ENCODE assay signal across 23 mouse cellular contexts in genomic region chr8:119967435-119967834, GRCm38 (mm10). TPM values are rescaled to one million over a fixed set of nuclear protein-coding genes. Genes with fewer than 3 reads are reported as not detected.
DNase-seq lines count a peak whose midpoint lies in the region; ATAC-seq and TF ChIP-seq lines count a peak whose summit lies in the region.
"Had no signal": no experiment of that assay in that cellular context is flagged by ENCODE, and none has a peak within 500 bp of the region (broad histone marks: within the 10 kb centered on the region; RNA-seq: fewer than 3 reads in every experiment).

No protein-coding gene starts in this region.

- H3K4me1 ChIP-seq in kidney, postnatal 0 days (replicated peaks; ENCODE audit: insufficient read depth, low read length): no peaks in the 10 kb centered on the region
- H3K4me1 ChIP-seq in midbrain, postnatal 0 days (ENCODE audit: insufficient read depth, low read length): no peaks in the 10 kb centered on the region
- no peaks in the 10 kb centered on the region for H3K4me1 ChIP-seq in midbrain, embryonic 14.5 days (ENCODE audit: control insufficient read depth, insufficient read depth, low read length)
- H3K4me1 ChIP-seq: forebrain, embryonic 13.5 days; liver, embryonic 15.5 days; midbrain, embryonic 10.5 days; neural tube, embryonic 15.5 days had no signal

- no peak overlapping the region for H3K27ac ChIP-seq in kidney, postnatal 0 days
- H3K27ac ChIP-seq in midbrain, postnatal 0 days (ENCODE audit: low read depth, low read length): no peak overlapping the region
- no peak overlapping the region for H3K27ac ChIP-seq in midbrain, embryonic 14.5 days (replicated peaks; ENCODE audit: low read depth, low read length)
- H3K27ac ChIP-seq: embryonic facial prominence, embryonic 13.5 days; forebrain, embryonic 13.5 days; hindbrain, embryonic 10.5 days; limb, embryonic 12.5 days; liver, embryonic 15.5 days; midbrain, embryonic 10.5 days; neural tube, embryonic 15.5 days had no signal

- no peaks in the 10 kb centered on the region for H3K36me3 ChIP-seq in kidney, postnatal 0 days (ENCODE audit: insufficient read depth, low read length)
- no peaks in the 10 kb centered on the region for H3K36me3 ChIP-seq in midbrain, postnatal 0 days (ENCODE audit: insufficient read depth, low read length)
- no peaks in the 10 kb centered on the region for H3K36me3 ChIP-seq in midbrain, embryonic 14.5 days (ENCODE audit: control insufficient read depth, insufficient read depth, low read length)
- H3K36me3 ChIP-seq: embryonic facial prominence, embryonic 13.5 days; heart, embryonic 12.5 days; limb, embryonic 12.5 days; liver, embryonic 15.5 days; neural tube, embryonic 15.5 days had no signal

- H3K4me3 ChIP-seq in kidney, postnatal 0 days (replicated peaks; ENCODE audit: low read depth, low read length): no peak overlapping the region
- no peak overlapping the region for H3K4me3 ChIP-seq in midbrain, postnatal 0 days (ENCODE audit: low read depth, low read length)
- H3K4me3 ChIP-seq in midbrain, embryonic 14.5 days (replicated peaks; ENCODE audit: low read depth, low read length): no peak overlapping the region
- H3K4me3 ChIP-seq: embryonic facial prominence, embryonic 13.5 days; forebrain, embryonic 13.5 days; heart, embryonic 12.5 days; hindbrain, embryonic 10.5 days; limb, embryonic 12.5 days; liver, embryonic 15.5 days; midbrain, embryonic 10.5 days; neural tube, embryonic 15.5 days had no signal

- no peak overlapping the region for H3K9ac ChIP-seq in kidney, postnatal 0 days (ENCODE audit: low read depth, low read length)
- H3K9ac ChIP-seq in midbrain, postnatal 0 days (replicated peaks; ENCODE audit: low read length, poor library complexity, severe bottlenecking): no peak overlapping the region
- H3K9ac ChIP-seq in midbrain, embryonic 14.5 days (replicated peaks; ENCODE audit: low read length): no peak overlapping the region
- H3K9ac ChIP-seq: embryonic facial prominence, embryonic 13.5 days; forebrain, embryonic 13.5 days; heart, embryonic 12.5 days; limb, embryonic 12.5 days; liver, embryonic 15.5 days; neural tube, embryonic 15.5 days had no signal

- H3K27me3 ChIP-seq in kidney, postnatal 0 days (ENCODE audit: insufficient read depth, low read length): no peaks in the 10 kb centered on the region
- H3K27me3 ChIP-seq in midbrain, postnatal 0 days (ENCODE audit: insufficient read depth, low read length): no peaks in the 10 kb centered on the region
- H3K27me3 ChIP-seq in midbrain, embryonic 14.5 days (ENCODE audit: control insufficient read depth, insufficient read depth, low read length): no peaks in the 10 kb centered on the region
- H3K27me3 ChIP-seq: embryonic facial prominence, embryonic 13.5 days; forebrain, embryonic 13.5 days; heart, embryonic 12.5 days; limb, embryonic 12.5 days; liver, embryonic 15.5 days; neural tube, embryonic 15.5 days had no signal

- no peaks in the 10 kb centered on the region; the same call in 1 of the 2 replicates for H3K9me3 ChIP-seq in kidney, postnatal 0 days (replicated peaks; ENCODE audit: low read length)
- H3K9me3 ChIP-seq in midbrain, postnatal 0 days (ENCODE audit: low read length): 0 out of 2 replicates have a peak, but pooled peaks cover 2% of the 10 kb centered on the region
- no peaks in the 10 kb centered on the region; the same call in 1 of the 2 replicates for H3K9me3 ChIP-seq in midbrain, embryonic 14.5 days (ENCODE audit: control insufficient read depth, low read length)
- H3K9me3 ChIP-seq: liver, embryonic 15.5 days; neural tube, embryonic 15.5 days had no signal

- ATAC-seq in kidney, postnatal 0 days (replicated peaks; ENCODE audit: low FRiP score, low read depth): no peak
- ATAC-seq in midbrain, postnatal 0 days (ENCODE audit: low FRiP score): no peak
- no peak for ATAC-seq in midbrain, embryonic 14.5 days (ENCODE audit: low FRiP score, low TSS enrichment)
- ATAC-seq: forebrain, embryonic 13.5 days had no signal

- H3K4me2 ChIP-seq in kidney, postnatal 0 days (ENCODE audit: low read length): no peak overlapping the region
- no peak overlapping the region for H3K4me2 ChIP-seq in midbrain, postnatal 0 days (ENCODE audit: low read depth, low read length, poor library complexity, severe bottlenecking)
- no peak overlapping the region for H3K4me2 ChIP-seq in midbrain, embryonic 14.5 days (ENCODE audit: low read length)
- H3K4me2 ChIP-seq: embryonic facial prominence, embryonic 13.5 days; forebrain, embryonic 13.5 days; heart, embryonic 12.5 days; limb, embryonic 12.5 days; liver, embryonic 15.5 days; neural tube, embryonic 15.5 days had no signal

- TF ChIP-seq CTCF in kidney, postnatal 0 days (IDR thresholded peaks at IDR 0.05; ENCODE audit: low read depth): peak; percentile 21; the same call in 1 of the 2 replicates
- peak; percentile 20; the same call in 1 of the 2 replicates for TF ChIP-seq CTCF in midbrain, postnatal 0 days (IDR thresholded peaks at IDR 0.05)

- WGBS in kidney, postnatal 0 days: 88% methylated on average over 9 of the region's 9 CpGs
- 88% methylated on average over 9 of the region's 9 CpGs for WGBS in midbrain, postnatal 0 days
- WGBS in midbrain, embryonic 14.5 days: 88% methylated on average over 9 of the region's 9 CpGs

- no peak for DNase-seq in kidney, postnatal 0 days (ENCODE audit: low spot score)
- no peak for DNase-seq in kidney, postnatal 14 days
- DNase-seq in midbrain, postnatal 0 days (ENCODE audit: low spot score): no peak
- DNase-seq in midbrain, embryonic 14.5 days: no peak
- peak; percentile 54 for DNase-seq in R1 (ENCODE audit: low read depth, low spot score)
- no peak for DNase-seq in adrenal gland, adult 8-10 months
- no peak for DNase-seq in lung, postnatal 36 days
- DNase-seq: adrenal gland, adult 2 months; cerebellum, adult 2 months; cerebellum, postnatal 25 days; heart, postnatal 10 days; kidney, adult 18-20 months; thymus, postnatal 14 days had no signal

RNA-seq across cellular contexts. Expression of gene Crispld2, which starts 24.8 kb away (rescaled TPM):
- 12.2 and 12.7 TPM in 2 replicates for polyA plus RNA-seq in kidney, postnatal 0 days (2015; fragmentation: Nextera tagmentation; extraction: Ambion mirVana)
- 5.3 and 5.7 TPM in 2 replicates for total RNA-seq in midbrain, postnatal 0 days (2014; rRNA removed)
- polyA plus RNA-seq in midbrain, postnatal 0 days (2015; fragmentation: Nextera tagmentation; extraction: Ambion mirVana): 4.1 and 4.7 TPM in 2 replicates
- 0.66 and 1.1 TPM in 2 replicates for polyA plus RNA-seq in midbrain, embryonic 14.5 days (2014; fragmentation: Nextera tagmentation; extraction: Ambion mirVana)
- total RNA-seq in adrenal gland, adult 8-10 months (2022): 10 to 100 TPM in 2 of 4 experiments, 1 to 10 TPM in 2; 7.4 to 14.4 (median 10.5) TPM
- total RNA-seq: CH12.LX had no signal

RNA-seq across cellular contexts. Expression of gene Gm20388, which starts 56.8 kb away (rescaled TPM):
- polyA plus RNA-seq in kidney, postnatal 0 days (2015; fragmentation: Nextera tagmentation; extraction: Ambion mirVana): not detected in 2 replicates
- total RNA-seq in midbrain, postnatal 0 days (2014; rRNA removed): 39.0 and 74.2 TPM in 2 replicates
- polyA plus RNA-seq in midbrain, postnatal 0 days (2015; fragmentation: Nextera tagmentation; extraction: Ambion mirVana): not detected in 2 replicates
- polyA plus RNA-seq in midbrain, embryonic 14.5 days (2014; fragmentation: Nextera tagmentation; extraction: Ambion mirVana): 4.1 and 4.7 TPM in 2 replicates
- total RNA-seq in adrenal gland, adult 8-10 months (2022): 10 to 100 TPM in 1 of 4 experiments, 1 to 10 TPM in 3; 1.7 to 16.9 (median 5.8) TPM
- polyA plus RNA-seq: embryonic facial prominence, embryonic 13.5 days; heart, embryonic 12.5 days; limb, embryonic 12.5 days; liver, embryonic 15.5 days; lung, embryonic 16.5 days; neural tube, embryonic 15.5 days had no signal

RNA-seq across cellular contexts. Expression of gene Usp10, which starts 57.3 kb away (rescaled TPM):
- polyA plus RNA-seq in kidney, postnatal 0 days (2015; fragmentation: Nextera tagmentation; extraction: Ambion mirVana): 93.5 and 97.5 TPM in 2 replicates
- total RNA-seq in midbrain, postnatal 0 days (2014; rRNA removed): 88.5 and 88.8 TPM in 2 replicates
- polyA plus RNA-seq in midbrain, postnatal 0 days (2015; fragmentation: Nextera tagmentation; extraction: Ambion mirVana): 93.6 and 94.6 TPM in 2 replicates
- polyA plus RNA-seq in midbrain, embryonic 14.5 days (2014; fragmentation: Nextera tagmentation; extraction: Ambion mirVana): 94.2 and 106 TPM in 2 replicates
- 100 to 1,000 TPM in 3 of 4 experiments, 10 to 100 TPM in 1; 88.6 to 130 (median 113) TPM for total RNA-seq in adrenal gland, adult 8-10 months (2022)
